Mouse (Mus musculus) spleen, adult 18-20 months (tissue): ENCODE data around the gene Epha2.
A peak's percentile ranks its signal among the peaks of the same experiment; 100 is the strongest.

Experiments used
- DNase-seq, 2 experiments: peaks; one replicate each; pipeline ENCODE4 v3.0.0; 2022; ENCODE audit warnings: mixed read lengths in 2 of 2

The Epha2 gene

GRCm38 (mm10) chr4:141301116-141301553 is at the start of gene Epha2:
Gene Epha2 (plus strand): TSS chr4:141301240.
- DNase-seq = peak; percentile 49 to 69

GRCm38 (mm10) chr4:141252641-141253040 is 48.4 kb upstream of the Epha2 start:
- no peak for DNase-seq

GRCm38 (mm10) chr4:141254234-141254633 is 46.8 kb upstream of the Epha2 start:
- no peak for DNase-seq

DNA sequence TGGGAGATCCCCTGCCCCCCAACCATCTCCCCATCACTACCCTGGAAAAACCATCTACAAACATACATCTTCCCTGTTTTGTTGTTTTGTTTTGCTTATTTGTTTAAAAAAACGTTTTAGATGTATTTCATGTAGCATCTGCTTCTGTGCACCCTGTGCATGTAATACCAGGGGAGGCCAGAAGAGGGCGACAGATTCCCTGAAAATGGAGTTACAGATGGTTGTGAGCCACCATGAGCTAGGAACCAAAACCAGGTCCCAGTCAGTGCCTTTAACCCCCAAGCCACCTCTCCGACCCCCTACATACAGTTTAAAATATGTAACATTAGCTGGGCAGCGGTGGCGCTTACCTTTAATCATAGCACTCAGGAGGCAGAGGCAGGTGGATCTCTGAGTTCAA is 43.6 kb upstream of the Epha2 start:
- DNase-seq = no peak

- no peak for DNase-seq
Observed at GRCm38 (mm10) chr4:141259413-141259812, 41.6 kb upstream of the Epha2 start.

- no peak for DNase-seq
Observed at GRCm38 (mm10) chr4:141260007-141260723, 40.9 kb upstream of the Epha2 start.

DNA sequence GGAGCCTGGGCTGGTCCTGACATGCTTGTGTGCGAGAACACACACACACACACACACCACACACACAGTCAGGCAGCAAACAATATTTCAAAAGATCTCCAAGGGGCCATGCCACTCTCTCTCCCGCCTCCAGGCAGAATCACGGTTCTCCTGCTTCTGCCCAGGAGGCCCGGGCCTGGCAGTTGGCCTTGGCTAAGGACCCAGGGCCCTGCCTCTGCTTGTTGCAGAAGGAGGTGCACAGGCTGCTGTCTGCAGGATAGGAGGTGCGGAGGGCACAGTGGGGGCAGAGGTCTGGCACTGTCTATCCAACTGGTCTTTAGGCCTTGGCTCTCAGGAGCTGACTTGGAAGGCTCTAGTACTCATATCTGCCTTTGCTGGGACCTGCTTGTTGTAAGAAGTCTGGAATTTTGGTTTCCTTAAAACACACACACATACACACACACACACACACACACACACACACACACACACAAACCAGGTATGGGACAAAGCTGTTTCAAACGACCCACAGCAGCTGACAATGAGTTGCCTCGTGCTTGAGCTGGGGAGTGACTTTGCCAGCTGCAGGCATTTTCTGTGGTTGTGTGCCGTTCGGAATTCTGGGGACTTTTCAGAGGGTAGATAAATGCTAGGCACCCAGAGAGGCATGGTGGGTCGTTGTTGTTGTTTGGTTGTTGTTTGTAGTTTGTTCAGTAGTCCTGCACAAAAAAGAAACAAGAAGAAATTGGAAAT is 38.0 kb upstream of the Epha2 start:
- no peak for DNase-seq

- no peak for DNase-seq
Observed at GRCm38 (mm10) chr4:141265979-141266637, 34.9 kb upstream of the Epha2 start.

DNA sequence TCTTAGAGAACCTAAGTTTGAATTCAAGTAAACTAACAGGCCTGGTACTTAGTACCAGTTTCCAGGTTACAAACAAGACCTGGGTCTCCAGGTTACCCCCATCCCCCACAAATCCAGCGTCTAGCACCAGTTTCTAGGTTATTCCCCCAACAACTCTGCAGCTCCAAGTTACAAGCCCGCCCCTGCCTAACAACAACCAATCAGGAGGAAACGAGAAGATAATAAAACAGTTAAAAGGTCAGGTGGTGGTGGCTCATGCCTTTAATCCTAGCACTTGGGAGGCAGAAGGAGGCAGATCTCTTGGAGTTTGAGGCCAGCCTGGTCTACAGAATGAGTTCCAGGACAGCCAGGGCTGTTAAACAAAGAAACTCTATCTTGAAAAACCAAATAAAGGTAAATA is 33.8 kb upstream of the Epha2 start:
- no peak for DNase-seq

GRCm38 (mm10) chr4:141267837-141268236 is 33.2 kb upstream of the Epha2 start:
- peak in 1 of 2 experiments; percentile 45 for DNase-seq

DNA sequence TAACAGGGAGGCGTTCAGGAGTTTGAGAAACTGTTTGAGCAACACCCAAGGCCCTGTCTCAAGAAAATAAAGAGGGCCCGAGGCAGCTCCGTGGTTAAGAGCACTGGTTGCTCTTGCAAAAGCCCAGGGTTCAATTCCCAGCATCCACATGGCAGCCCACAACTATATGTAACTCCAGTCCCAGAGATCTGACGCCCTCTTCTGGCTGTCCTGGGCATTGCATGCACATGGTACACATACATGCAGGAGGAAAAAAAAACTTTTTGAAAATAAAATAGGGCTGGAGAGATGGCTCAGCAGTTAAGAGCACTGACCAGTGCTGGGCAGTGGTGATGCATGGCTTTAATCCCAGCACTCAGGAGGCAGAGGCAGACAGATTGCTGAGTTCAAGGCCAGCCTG is 32.7 kb upstream of the Epha2 start:
- DNase-seq = no peak

DNA sequence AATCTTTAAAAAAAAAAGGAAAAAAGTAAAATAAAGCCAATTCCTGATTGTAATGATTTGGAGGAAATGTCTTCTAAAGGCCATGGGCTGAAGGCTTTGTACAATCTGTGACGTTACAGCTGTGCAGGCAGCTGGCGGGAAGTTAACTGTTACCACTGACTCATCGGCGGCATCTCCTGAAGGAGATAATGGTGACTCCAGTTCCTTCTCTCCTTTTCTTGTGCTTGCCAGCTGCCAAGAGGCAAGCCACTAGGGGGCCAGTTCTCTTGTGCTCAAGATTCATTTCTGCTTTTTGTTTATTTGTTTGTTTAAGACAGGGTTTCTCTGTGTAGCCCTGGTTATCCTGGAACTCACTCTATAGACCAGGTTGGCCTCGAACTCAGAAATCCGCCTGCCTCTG is 32.0 kb upstream of the Epha2 start:
- DNase-seq = no peak

DNA sequence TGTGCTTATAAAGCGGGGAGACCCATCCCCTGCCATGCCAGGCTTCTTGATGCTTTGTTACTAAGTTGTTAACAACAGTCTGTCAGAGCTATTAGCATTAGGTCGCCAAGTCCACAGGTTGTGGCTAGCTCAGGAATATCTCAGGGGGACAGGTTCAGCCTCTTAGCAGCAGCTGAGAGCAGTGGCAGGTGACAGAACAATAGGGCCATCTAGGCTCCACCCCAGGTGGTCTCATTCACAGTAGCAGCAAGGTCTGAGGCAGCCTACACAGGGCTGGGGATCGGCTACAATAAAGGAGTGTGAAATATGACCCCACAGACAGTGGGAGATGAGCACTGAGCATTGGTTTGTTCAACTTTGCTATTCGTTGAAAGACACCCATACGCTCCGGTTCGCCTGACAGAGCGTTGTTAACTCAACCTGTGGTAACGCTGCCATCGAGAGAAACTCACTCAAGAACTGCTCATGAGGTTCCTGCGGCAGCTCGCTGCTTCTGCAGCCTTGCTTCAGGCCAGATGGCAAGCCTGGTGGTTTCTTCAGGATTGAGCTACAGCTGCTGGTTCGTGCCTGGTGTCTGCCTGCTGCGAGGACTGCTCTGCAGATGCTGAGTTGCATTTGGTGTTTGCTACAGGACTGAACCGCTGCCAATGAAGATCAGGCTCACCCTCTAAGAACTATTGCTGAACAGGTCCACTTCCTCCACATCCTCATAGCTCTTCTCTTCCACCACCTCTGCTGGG is 30.7 kb upstream of the Epha2 start:
- no peak for DNase-seq

DNA sequence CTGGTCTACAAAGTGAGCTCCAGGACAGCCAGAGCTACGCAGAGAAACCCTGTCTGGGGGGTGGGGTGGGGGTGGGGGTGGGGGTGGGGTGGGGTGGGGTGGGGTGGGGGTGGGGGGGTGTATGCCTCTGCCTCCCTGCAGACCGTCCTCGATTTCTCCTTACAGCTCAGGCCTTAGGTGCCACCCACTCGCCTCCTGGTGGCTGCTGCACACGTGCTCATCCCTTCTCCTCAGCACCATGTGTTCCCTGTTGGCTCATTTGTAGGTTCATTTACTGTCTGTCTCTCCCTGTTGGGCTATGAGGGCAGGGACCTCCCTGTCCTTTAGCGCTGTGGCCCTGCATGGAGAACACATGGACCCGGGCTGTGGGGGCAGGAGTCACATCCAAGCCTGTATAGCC is 29.8 kb upstream of the Epha2 start:
- no peak for DNase-seq

GRCm38 (mm10) chr4:141271721-141272120 is 29.3 kb upstream of the Epha2 start:
- DNase-seq = no peak

GRCm38 (mm10) chr4:141272878-141273277 is 28.2 kb upstream of the Epha2 start:
- DNase-seq = no peak

DNA sequence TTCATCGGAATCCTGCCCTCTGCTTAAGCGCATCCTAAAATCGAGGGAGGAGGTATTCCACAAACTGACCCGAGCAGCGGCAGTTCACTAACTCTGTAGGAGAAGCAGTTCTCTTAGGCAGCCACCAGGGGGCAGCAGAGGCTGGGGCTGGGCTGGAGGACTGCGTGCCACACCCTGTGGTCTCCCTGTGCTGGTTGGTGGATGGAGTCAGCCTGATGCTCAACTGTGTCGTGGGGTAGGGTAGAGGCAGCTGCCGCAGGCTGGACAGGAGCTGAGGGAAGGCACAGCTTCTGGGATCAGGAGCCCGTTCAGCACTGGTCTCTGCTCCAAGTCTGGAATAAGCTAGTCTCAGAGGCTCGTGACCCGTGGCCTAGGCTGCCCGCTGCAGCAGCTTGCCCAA is 27.7 kb upstream of the Epha2 start:
- DNase-seq = peak; percentile 56 to 81

GRCm38 (mm10) chr4:141274485-141275341 is 26.3 kb upstream of the Epha2 start:
- no peak for DNase-seq

- no peak for DNase-seq
Observed at GRCm38 (mm10) chr4:141277157-141277556, 23.9 kb upstream of the Epha2 start.

- peak in 1 of 2 experiments; percentile 12 for DNase-seq
Observed at GRCm38 (mm10) chr4:141278154-141278553, 22.9 kb upstream of the Epha2 start.

GRCm38 (mm10) chr4:141279327-141279726 is 21.7 kb upstream of the Epha2 start:
- DNase-seq = no peak

DNA sequence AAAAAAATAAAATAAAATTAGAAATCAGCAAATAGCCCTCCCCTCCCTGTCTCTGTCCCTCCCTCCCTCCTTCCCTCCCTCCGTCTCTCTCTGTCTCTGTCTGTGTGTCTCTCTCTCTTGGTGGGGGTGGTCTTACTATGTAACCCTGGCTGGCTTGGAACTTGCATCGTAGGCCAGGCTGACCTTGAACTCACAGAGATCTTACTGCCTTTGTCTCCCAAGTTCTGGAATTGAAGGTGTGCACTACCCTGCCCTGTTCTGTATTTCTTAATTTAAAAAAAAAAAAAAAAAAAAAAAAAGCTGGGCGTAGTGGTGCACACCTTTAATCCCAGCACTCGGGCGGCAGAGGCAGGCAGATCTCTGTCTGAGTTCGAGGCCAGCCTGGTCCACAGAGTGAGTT is 21.3 kb upstream of the Epha2 start:
- DNase-seq = no peak
